Mouse (Mus musculus): ENCODE measurements around the gene Astn2. TPM values are rescaled to one million over a fixed set of nuclear protein-coding genes. Genes with fewer than 3 reads are reported as not detected.

Astn2 gene
- total and polyA plus RNA-seq, 3 experiments, result not detected

- Histone ChIP-seq H3K9me3 (replicated peaks; ENCODE audit: insufficient read depth, low read length) (no peaks in the 10 kb centered on the region), H3K79me2 (ENCODE audit: control insufficient read depth, insufficient read depth, low read length, poor library complexity) (no peaks in the 10 kb centered on the region), H3K4me1 (ENCODE audit: control insufficient read depth in 1 of 2, insufficient read depth in 2 of 2, low read length in 2 of 2) (no peaks in the 10 kb centered on the region), H3K4me3 (ENCODE audit: control insufficient read depth in 1 of 2, insufficient read depth in 1 of 2, low read depth in 2 of 2, low read length in 2 of 2) (no peak overlapping the region), H3K9ac (ENCODE audit: control insufficient read depth, low read depth, low read length, poor library complexity, severe bottlenecking) (no peak overlapping the region), H3K36me3 (ENCODE audit: control insufficient read depth in 1 of 2, insufficient read depth in 2 of 2, low read length in 2 of 2) (no peaks in the 10 kb centered on the region), H3K27ac (ENCODE audit: control insufficient read depth, low read depth, low read length) (no peak overlapping the region), H3K27me3 (ENCODE audit: control insufficient read depth in 1 of 2, insufficient read depth in 2 of 2, low read length in 2 of 2) (no peaks in the 10 kb centered on the region)
- TF ChIP-seq MEF2A (IDR thresholded peaks at IDR 0.05; ENCODE audit: extremely low read depth, insufficient replicate concordance, low read depth, low read length, poor library complexity, severe bottlenecking) (no peak), EP300 (IDR thresholded peaks at IDR 0.05; ENCODE audit: low read depth in 1 of 2, low read length in 2 of 2) (no peak), TCF12 (IDR thresholded peaks at IDR 0.05; ENCODE audit: low read depth, low read length) (no peak), MAX (IDR thresholded peaks at IDR 0.05; ENCODE audit: low read length) (no peak), HCFC1 (IDR thresholded peaks at IDR 0.05; ENCODE audit: low read depth, low read length) (no peak), KAT2A (conservative IDR thresholded peaks at IDR 0.05; ENCODE audit: low read depth, low read length) (no peak), UBTF (IDR thresholded peaks at IDR 0.05; ENCODE audit: borderline replicate concordance, insufficient read depth, low read depth, low read length) (no peak), GATA1 (IDR thresholded peaks at IDR 0.05; ENCODE audit: low read depth, low read length) (no peak), CTCF (IDR thresholded peaks at IDR 0.05 in 2 of 3, conservative IDR thresholded peaks at IDR 0.05 in 1 of 3; ENCODE audit: control insufficient read depth in 1 of 3, insufficient read depth in 1 of 3, low read depth in 2 of 3, low read length in 3 of 3, poor library complexity in 1 of 3, severe bottlenecking in 1 of 3) (no peak), ZKSCAN1 (IDR thresholded peaks at IDR 0.05; ENCODE audit: low read depth, low read length) (no peak), ZNF384 (IDR thresholded peaks at IDR 0.05; ENCODE audit: low read depth, low read length) (no peak), SIN3A (IDR thresholded peaks at IDR 0.05; ENCODE audit: low read length) (no peak), NRF1 (IDR thresholded peaks at IDR 0.05; ENCODE audit: insufficient read depth, low read depth, low read length, poor library complexity, severe bottlenecking) (no peak), MXI1 (IDR thresholded peaks at IDR 0.05; ENCODE audit: low read depth, low read length) (no peak), ZMIZ1 (IDR thresholded peaks at IDR 0.05; ENCODE audit: low read depth, low read length) (no peak), GABPA (IDR thresholded peaks at IDR 0.05; ENCODE audit: low read depth, low read length) (no peak), POLR2AphosphoS2 (IDR thresholded peaks at IDR 0.05; ENCODE audit: low read length) (no peak), JUND (IDR thresholded peaks at IDR 0.05; ENCODE audit: low read depth, low read length) (no peak), CHD2 (IDR thresholded peaks at IDR 0.05; ENCODE audit: low read length) (no peak)
- no peak for DNase-seq (ENCODE audit: low read depth, low spot score)
These were observed 725.5 kb downstream of the Astn2 start for GRCm38 (mm10) chr4:65678929-65679328.

- no peaks in the 10 kb centered on the region for H3K4me1 ChIP-seq (ENCODE audit: control insufficient read depth in 1 of 2, insufficient read depth in 2 of 2, low read length in 2 of 2)
- no peaks in the 10 kb centered on the region for H3K27me3 ChIP-seq (ENCODE audit: control insufficient read depth in 1 of 2, insufficient read depth in 2 of 2, low read length in 2 of 2)
- DNase-seq (ENCODE audit: low read depth, low spot score), result no peak
- TF ChIP-seq TAL1 (IDR thresholded peaks at IDR 0.05; ENCODE audit: low read length) (no peak), CHD1 (IDR thresholded peaks at IDR 0.05; ENCODE audit: low read depth, low read length) (no peak), SMC3 (IDR thresholded peaks at IDR 0.05; ENCODE audit: low read depth, low read length) (no peak), GABPA (IDR thresholded peaks at IDR 0.05; ENCODE audit: low read depth, low read length) (no peak), UBTF (IDR thresholded peaks at IDR 0.05; ENCODE audit: borderline replicate concordance, insufficient read depth, low read depth, low read length) (no peak), ZC3H11A (IDR thresholded peaks at IDR 0.05; ENCODE audit: low read depth, low read length) (no peak)
- no peaks in the 10 kb centered on the region for H3K9me3 ChIP-seq (replicated peaks; ENCODE audit: insufficient read depth, low read length)
- H3K27ac ChIP-seq (ENCODE audit: control insufficient read depth, low read depth, low read length), result no peak overlapping the region
- no peak overlapping the region for H3K4me3 ChIP-seq (ENCODE audit: control insufficient read depth in 1 of 2, insufficient read depth in 1 of 2, low read depth in 2 of 2, low read length in 2 of 2)
- H3K79me2 ChIP-seq (ENCODE audit: control insufficient read depth, insufficient read depth, low read length, poor library complexity), result no peaks in the 10 kb centered on the region
- no peak overlapping the region for H3K9ac ChIP-seq (ENCODE audit: control insufficient read depth, low read depth, low read length, poor library complexity, severe bottlenecking)
- no peaks in the 10 kb centered on the region for H3K36me3 ChIP-seq (ENCODE audit: control insufficient read depth in 1 of 2, insufficient read depth in 2 of 2, low read length in 2 of 2)
These were observed 725.9 kb downstream of the Astn2 start for GRCm38 (mm10) chr4:65678495-65678894.

Measured in MEL (cell line).